Mouse (Mus musculus): ENCODE measurements around the gene Rgl1. TPM values are rescaled to one million over a fixed set of nuclear protein-coding genes. Genes with fewer than 3 reads are reported as not detected.
A peak's percentile ranks its signal among the peaks of the same experiment; 100 is the strongest.

Rgl1 gene
- polyA plus RNA-seq, 1 experiment = 3.3 TPM

- no peaks in the 10 kb centered on the region for H3K27me3 ChIP-seq (ENCODE audit: control insufficient read depth, insufficient read depth, low read length)
- H3K4me1 ChIP-seq (ENCODE audit: control insufficient read depth, insufficient read depth, insufficient read length, low read length) = no peaks in the 10 kb centered on the region; the same call in 1 of the 2 replicates
- H3K27ac ChIP-seq (ENCODE audit: insufficient read depth, low read depth, low read length) = no peak overlapping the region
- TF ChIP-seq CTCF (IDR thresholded peaks at IDR 0.05; ENCODE audit: extremely low read depth, insufficient read length, insufficient replicate concordance, low read depth, low read length) (no peak), POLR2A (IDR thresholded peaks at IDR 0.05; ENCODE audit: low read depth, low read length) (no peak)
- H3K4me3 ChIP-seq (ENCODE audit: low read depth, low read length) = no peak overlapping the region
- H3K36me3 ChIP-seq (ENCODE audit: control insufficient read depth, insufficient read depth, low read length) = no peaks in the 10 kb centered on the region
- WGBS = 31% methylated on average over 8 of the region's 8 CpGs
These were observed 247.2 kb downstream of the Rgl1 start for GRCm38 (mm10) chr1:152518971-152519370.

GRCm38 (mm10) chr1:152517057-152517570 is 249.0 kb downstream of the Rgl1 start:
- no peak for TF ChIP-seq POLR2A (IDR thresholded peaks at IDR 0.05; ENCODE audit: low read depth, low read length)
- no peak for TF ChIP-seq CTCF (IDR thresholded peaks at IDR 0.05; ENCODE audit: extremely low read depth, insufficient read length, insufficient replicate concordance, low read depth, low read length)
- no peaks in the 10 kb centered on the region for H3K27me3 ChIP-seq (ENCODE audit: control insufficient read depth, insufficient read depth, low read length)
- no peak overlapping the region for H3K27ac ChIP-seq (ENCODE audit: insufficient read depth, low read depth, low read length)
- no peaks in the 10 kb centered on the region for H3K36me3 ChIP-seq (ENCODE audit: control insufficient read depth, insufficient read depth, low read length)
- 75% methylated on average over 4 of the region's 4 CpGs for WGBS
- H3K4me3 ChIP-seq (ENCODE audit: low read depth, low read length) = no peak overlapping the region
- no peaks in the 10 kb centered on the region; the same call in 1 of the 2 replicates for H3K4me1 ChIP-seq (ENCODE audit: control insufficient read depth, insufficient read depth, insufficient read length, low read length)

GRCm38 (mm10) chr1:152514256-152514655 is 251.9 kb downstream of the Rgl1 start:
- H3K36me3 ChIP-seq (ENCODE audit: control insufficient read depth, insufficient read depth, low read length) = no peaks in the 10 kb centered on the region
- 58% methylated on average over 4 of the region's 4 CpGs for WGBS
- H3K4me3 ChIP-seq (ENCODE audit: low read depth, low read length) = no peak overlapping the region
- no peak overlapping the region for H3K27ac ChIP-seq (ENCODE audit: insufficient read depth, low read depth, low read length)
- H3K27me3 ChIP-seq (ENCODE audit: control insufficient read depth, insufficient read depth, low read length) = no peaks in the 10 kb centered on the region
- H3K4me1 ChIP-seq (ENCODE audit: control insufficient read depth, insufficient read depth, insufficient read length, low read length) = no peaks in the 10 kb centered on the region; the same call in 1 of the 2 replicates
- TF ChIP-seq POLR2A (IDR thresholded peaks at IDR 0.05; ENCODE audit: low read depth, low read length) (no peak), CTCF (IDR thresholded peaks at IDR 0.05; ENCODE audit: extremely low read depth, insufficient read length, insufficient replicate concordance, low read depth, low read length) (no peak)

- 75% methylated on average over 4 of the region's 4 CpGs for WGBS
- Histone ChIP-seq H3K27ac (ENCODE audit: insufficient read depth, low read depth, low read length) (no peak overlapping the region), H3K4me1 (ENCODE audit: control insufficient read depth, insufficient read depth, insufficient read length, low read length) (no peaks in the 10 kb centered on the region; the same call in 1 of the 2 replicates), H3K27me3 (ENCODE audit: control insufficient read depth, insufficient read depth, low read length) (no peaks in the 10 kb centered on the region), H3K36me3 (ENCODE audit: control insufficient read depth, insufficient read depth, low read length) (no peaks in the 10 kb centered on the region), H3K4me3 (ENCODE audit: low read depth, low read length) (no peak overlapping the region)
- TF ChIP-seq POLR2A (IDR thresholded peaks at IDR 0.05; ENCODE audit: low read depth, low read length) (no peak), CTCF (IDR thresholded peaks at IDR 0.05; ENCODE audit: extremely low read depth, insufficient read length, insufficient replicate concordance, low read depth, low read length) (peak; percentile 40; the same call in 1 of the 2 replicates)
These were observed 254.9 kb downstream of the Rgl1 start for GRCm38 (mm10) chr1:152511237-152511636.

- Histone ChIP-seq H3K27me3 (ENCODE audit: control insufficient read depth, insufficient read depth, low read length) (no peaks in the 10 kb centered on the region), H3K36me3 (ENCODE audit: control insufficient read depth, insufficient read depth, low read length) (no peaks in the 10 kb centered on the region), H3K4me3 (ENCODE audit: low read depth, low read length) (no peak overlapping the region), H3K4me1 (ENCODE audit: control insufficient read depth, insufficient read depth, insufficient read length, low read length) (no peaks in the 10 kb centered on the region; the same call in 1 of the 2 replicates), H3K27ac (ENCODE audit: insufficient read depth, low read depth, low read length) (no peak overlapping the region)
- 93% methylated on average over 11 of the region's 11 CpGs for WGBS
- TF ChIP-seq CTCF (IDR thresholded peaks at IDR 0.05; ENCODE audit: extremely low read depth, insufficient read length, insufficient replicate concordance, low read depth, low read length) = no peak
These were observed 257.5 kb downstream of the Rgl1 start for GRCm38 (mm10) chr1:152508481-152509220.

GRCm38 (mm10) chr1:152506726-152507125 is 259.4 kb downstream of the Rgl1 start:
- TF ChIP-seq POLR2A (IDR thresholded peaks at IDR 0.05; ENCODE audit: low read depth, low read length) = no peak
- TF ChIP-seq CTCF (IDR thresholded peaks at IDR 0.05; ENCODE audit: extremely low read depth, insufficient read length, insufficient replicate concordance, low read depth, low read length) = no peak
- Histone ChIP-seq H3K27me3 (ENCODE audit: control insufficient read depth, insufficient read depth, low read length) (no peaks in the 10 kb centered on the region), H3K27ac (ENCODE audit: insufficient read depth, low read depth, low read length) (no peak overlapping the region), H3K4me1 (ENCODE audit: control insufficient read depth, insufficient read depth, insufficient read length, low read length) (no peaks in the 10 kb centered on the region), H3K4me3 (ENCODE audit: low read depth, low read length) (no peak overlapping the region), H3K36me3 (ENCODE audit: control insufficient read depth, insufficient read depth, low read length) (no peaks in the 10 kb centered on the region)
- 88% methylated on average over 7 of the region's 7 CpGs for WGBS

GRCm38 (mm10) chr1:152506175-152506574 is 260.0 kb downstream of the Rgl1 start:
- WGBS = 89% methylated on average over 5 of the region's 5 CpGs

More at GRCm38 (mm10) chr1:152506175-152506574, 260.0 kb downstream of the Rgl1 start:
- TF ChIP-seq POLR2A (IDR thresholded peaks at IDR 0.05; ENCODE audit: low read depth, low read length) (no peak), CTCF (IDR thresholded peaks at IDR 0.05; ENCODE audit: extremely low read depth, insufficient read length, insufficient replicate concordance, low read depth, low read length) (no peak)
- no peaks in the 10 kb centered on the region for H3K4me1 ChIP-seq (ENCODE audit: control insufficient read depth, insufficient read depth, insufficient read length, low read length)
- H3K4me3 ChIP-seq (ENCODE audit: low read depth, low read length) = no peak overlapping the region
- no peak overlapping the region for H3K27ac ChIP-seq (ENCODE audit: insufficient read depth, low read depth, low read length)
- no peaks in the 10 kb centered on the region for H3K27me3 ChIP-seq (ENCODE audit: control insufficient read depth, insufficient read depth, low read length)
- H3K36me3 ChIP-seq (ENCODE audit: control insufficient read depth, insufficient read depth, low read length) = no peaks in the 10 kb centered on the region
